Comparison of ENCODE assay signal across 19 mouse cellular contexts in genomic region chr3:109942960-109943359, GRCm38 (mm10).
"Had no signal": no experiment of that assay in that cellular context is flagged by ENCODE, and none has a peak within 500 bp of the region (broad histone marks: within the 10 kb centered on the region; RNA-seq: fewer than 3 reads in every experiment).

No protein-coding gene starts in this region.

- H3K4me2 ChIP-seq: lung, embryonic 14.5 days; midbrain, embryonic 11.5 days; midbrain, embryonic 13.5 days; midbrain, embryonic 15.5 days; neural tube, embryonic 13.5 days; neural tube, embryonic 15.5 days had no signal

- H3K27ac ChIP-seq: macrophage; midbrain, embryonic 13.5 days; midbrain, embryonic 15.5 days; neural tube, embryonic 13.5 days; neural tube, embryonic 15.5 days had no signal

- H3K27me3 ChIP-seq: megakaryocyte, embryonic 14.5 days; midbrain, embryonic 13.5 days; midbrain, embryonic 15.5 days; neural tube, embryonic 13.5 days; neural tube, embryonic 15.5 days had no signal

- DNase-seq: lung, adult 18-20 months; lung, embryonic 14.5 days; lung, postnatal 10 days; lung, postnatal 36 days; retina, postnatal 1 day; right cerebral cortex, adult 18-20 months; right cerebral cortex, postnatal 25 days; right cerebral cortex, postnatal 4 days; spleen, adult 18-20 months; thymus, adult 18-20 months; thymus, postnatal 14 days; thymus, postnatal 36 days had no signal

- H3K36me3 ChIP-seq: midbrain, embryonic 13.5 days; midbrain, embryonic 15.5 days; neural tube, embryonic 13.5 days; neural tube, embryonic 15.5 days had no signal

- H3K4me3 ChIP-seq: megakaryocyte, embryonic 14.5 days; midbrain, embryonic 13.5 days; midbrain, embryonic 15.5 days; neural tube, embryonic 13.5 days; neural tube, embryonic 15.5 days had no signal
